Mouse (Mus musculus): ENCODE results near the gene Maml1. TPM values are rescaled to one million over a fixed set of nuclear protein-coding genes. Genes with fewer than 3 reads are reported as not detected.
A peak's percentile ranks its signal among the peaks of the same experiment; 100 is the strongest.

Maml1 gene
- total and polyA plus RNA-seq, 3 experiments, result 20.8 to 27.8 (median 26.8) TPM

DNA sequence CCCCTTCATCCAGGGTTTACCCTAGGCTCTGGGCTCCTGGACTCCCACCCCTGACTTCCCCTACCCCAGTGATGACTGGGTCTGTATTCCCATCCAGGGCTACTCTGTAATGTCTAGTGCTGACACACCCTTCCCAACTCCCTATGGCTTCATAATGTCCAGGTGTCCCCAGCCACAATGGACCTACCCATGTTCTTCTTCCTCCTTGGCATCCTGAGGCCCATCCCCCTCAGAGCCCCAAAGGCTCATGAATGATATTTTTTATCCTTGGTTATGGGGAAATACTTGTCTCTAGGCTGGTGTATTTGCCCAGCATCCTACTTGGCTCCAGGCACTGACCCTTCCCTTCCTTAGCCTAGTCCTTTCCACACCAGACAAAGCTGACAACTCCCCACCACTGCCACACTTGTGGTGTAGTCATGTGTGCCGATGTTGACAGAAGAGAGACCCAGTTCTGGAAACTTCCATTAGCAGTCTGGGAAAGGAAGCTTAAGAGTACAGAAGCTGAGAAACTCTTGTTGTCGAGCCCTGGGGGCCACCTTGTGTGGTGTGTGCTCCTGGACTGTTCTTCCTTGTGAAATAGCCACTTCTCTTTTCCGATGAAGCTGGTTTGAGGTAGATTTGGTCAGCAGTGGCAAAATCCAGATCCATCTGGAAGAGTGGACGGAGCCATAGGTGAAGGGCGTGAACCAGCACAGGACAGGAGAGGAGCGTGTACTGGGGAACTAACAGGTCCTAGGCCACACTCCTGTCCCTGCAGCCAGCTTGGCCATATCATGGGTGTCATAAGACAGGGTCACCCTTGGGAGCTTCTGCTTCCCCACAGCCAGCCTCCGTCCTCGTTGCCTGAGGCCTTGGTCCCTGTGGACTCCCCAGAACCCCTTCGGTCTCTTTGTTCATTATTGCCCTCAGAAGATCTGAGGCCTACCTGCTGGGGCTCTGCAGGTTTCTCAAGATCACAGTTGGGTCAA is 53.0 kb downstream of the Maml1 start:
- DNase-seq, result no peak

DNA sequence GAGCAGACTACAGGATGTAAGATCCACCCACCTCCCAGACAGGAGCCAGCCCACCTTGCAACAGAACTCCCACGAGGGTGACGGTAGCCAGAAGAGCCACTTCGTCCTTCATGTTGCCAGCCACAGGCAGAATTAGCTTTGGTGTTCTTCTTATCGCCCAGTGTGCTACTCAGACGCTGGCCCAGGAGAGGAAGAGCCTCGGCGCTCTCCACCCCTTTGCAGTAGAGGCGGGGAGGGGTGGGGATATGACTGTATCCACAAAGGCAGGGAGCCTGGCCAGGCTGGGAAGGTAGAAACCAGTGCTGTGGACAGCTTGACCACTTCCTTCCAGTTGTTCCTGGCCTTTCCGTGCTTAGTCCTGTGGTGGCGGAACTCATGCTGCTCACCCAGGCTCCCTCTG is 53.8 kb downstream of the Maml1 start, which contains the start of gene Ltc4s:
Ltc4s (minus strand) TSS at position 293 of the 400 bp plus-strand sequence.
- no peak for DNase-seq

DNA sequence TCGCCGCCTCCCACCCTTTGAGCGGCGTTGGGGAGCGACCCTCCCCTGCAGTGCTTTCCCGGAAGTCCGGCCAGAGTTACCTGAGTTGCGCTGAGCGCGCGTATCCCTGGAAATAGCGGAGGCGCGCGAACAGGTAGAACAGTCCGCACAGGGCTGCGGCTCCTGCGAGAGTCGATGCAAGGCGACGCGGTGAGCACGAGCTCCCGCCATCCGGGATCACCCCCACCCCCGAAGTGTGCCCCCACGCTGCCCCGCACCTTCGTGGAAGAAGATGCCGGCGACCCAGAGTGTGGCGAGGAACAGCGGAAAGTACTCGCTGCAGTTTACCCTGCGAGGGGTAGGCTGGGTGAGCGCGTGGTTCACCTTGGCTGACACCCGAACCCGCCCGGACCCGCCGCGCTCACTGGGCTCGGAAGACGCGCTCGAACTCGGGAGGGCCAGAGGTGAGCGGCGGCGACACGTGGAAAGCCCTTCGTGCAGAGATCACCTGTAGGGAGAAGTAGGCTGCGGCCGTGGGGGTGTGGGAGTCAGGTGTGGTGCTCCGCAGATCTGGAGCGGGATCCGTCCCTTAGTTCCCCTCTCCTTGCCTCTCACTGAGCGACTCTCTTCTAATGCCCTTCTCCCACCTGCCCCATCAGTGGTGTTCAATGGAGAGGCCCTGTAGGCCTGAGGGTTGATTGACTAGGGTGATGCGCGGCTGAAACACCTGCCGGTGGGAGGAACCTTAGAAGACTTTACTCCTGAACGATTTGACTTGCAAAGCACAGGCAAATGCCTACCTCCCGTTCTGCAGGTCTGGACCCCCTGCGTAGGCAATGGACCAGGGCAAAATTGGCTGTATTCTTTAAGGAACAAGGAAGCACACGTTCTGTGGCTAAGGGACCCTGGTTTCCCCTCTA is 54.9 kb downstream of the Maml1 start:
- DNase-seq, result peak; percentile 6

GRCm38 (mm10) chr11:50236540-50236936 is 55.6 kb downstream of the Maml1 start:
- DNase-seq, result peak; percentile 94

DNA sequence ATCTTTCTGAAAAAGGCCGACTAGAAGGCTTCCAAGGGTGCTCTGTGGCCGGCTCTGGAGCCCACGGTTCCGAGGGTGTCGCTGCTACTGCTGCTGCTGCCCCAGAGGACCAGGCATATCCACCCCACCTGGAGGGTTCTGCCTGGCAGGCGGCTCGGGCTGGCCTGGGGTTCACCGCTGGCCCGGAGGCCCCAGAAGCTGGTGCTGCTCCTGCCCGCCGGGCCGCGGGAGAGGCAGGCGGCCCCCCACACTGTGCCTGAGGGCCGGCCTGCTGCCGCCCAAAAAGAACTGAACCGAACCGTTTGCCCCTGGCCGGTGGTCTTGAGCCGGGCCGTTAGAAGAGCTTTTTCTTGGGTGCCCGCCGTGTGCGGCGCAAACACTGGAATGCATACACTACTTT is 57.5 kb downstream of the Maml1 start:
- DNase-seq, result no peak

- DNase-seq, result peak; percentile 1
These were observed 58.1 kb downstream of the Maml1 start for GRCm38 (mm10) chr11:50233993-50234392.

DNA sequence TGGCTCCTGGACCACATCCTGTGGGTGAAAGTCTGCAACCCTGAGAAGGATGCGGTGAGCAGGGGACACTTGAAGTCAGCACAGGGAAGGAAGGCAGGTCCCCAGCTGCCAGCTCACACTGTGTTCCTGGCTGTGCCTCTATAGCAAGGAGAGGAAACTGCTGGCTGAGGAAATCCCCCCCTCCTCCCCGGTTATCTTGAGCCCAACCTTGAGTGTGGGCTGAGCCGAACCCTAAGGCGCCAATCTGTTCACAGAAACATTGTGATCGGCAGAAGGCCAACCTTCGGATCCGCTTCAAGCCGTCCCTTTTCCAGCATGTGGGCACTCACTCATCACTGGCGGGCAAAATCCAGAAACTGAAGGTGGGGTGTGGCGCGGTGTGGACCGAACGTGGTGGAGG is 59.1 kb downstream of the Maml1 start:
- peak; percentile 1 for DNase-seq

DNA sequence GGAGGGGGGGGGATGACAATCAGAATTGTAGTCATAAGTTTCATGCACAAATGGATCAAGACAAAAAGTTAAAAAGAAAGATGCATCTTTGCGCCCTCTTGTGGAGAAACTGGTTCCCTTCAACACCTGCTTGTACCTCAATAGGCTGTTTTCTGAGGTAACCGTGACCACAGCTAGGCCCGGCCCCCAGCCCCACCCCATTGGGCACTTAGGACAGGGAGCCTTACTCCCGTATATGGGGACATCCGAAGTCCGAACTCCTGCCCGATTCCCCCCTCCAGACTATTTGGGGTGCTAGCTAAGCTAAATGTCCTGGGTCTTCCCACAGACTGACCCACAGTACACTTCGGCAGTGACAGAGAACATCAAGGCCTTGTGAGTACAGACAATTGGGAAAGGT is 60.7 kb downstream of the Maml1 start:
- DNase-seq, result peak; percentile 55

- peak; percentile 14 for DNase-seq
These were observed 61.4 kb downstream of the Maml1 start for GRCm38 (mm10) chr11:50230481-50231304.

GRCm38 (mm10) chr11:50229252-50229910 is 62.7 kb downstream of the Maml1 start:
- DNase-seq, result peak; percentile 84

DNA sequence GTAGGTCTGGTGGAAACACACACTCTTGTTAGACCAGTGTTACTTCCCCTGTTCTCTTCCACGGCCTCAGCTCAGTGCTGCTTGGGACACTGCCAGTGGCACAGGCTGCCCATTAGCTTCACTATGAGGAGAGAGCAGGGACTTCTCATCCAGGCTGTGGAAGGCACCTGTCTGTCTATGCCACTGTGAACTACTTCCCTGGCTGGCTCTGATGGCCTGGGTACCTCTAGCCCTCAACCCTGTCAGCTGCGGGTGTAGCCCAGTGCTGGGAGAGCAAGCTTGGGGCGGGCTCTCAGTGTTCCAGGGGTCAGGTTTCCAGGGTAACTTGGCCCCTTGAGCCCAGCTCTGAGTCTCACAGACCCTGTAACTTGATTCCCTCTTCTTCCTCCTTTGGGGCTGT is 63.3 kb downstream of the Maml1 start:
- DNase-seq, result peak; percentile 48

GRCm38 (mm10) chr11:50227736-50228135 is 64.4 kb downstream of the Maml1 start:
- DNase-seq, result peak; percentile 11

GRCm38 (mm10) chr11:50227226-50227625 is 64.9 kb downstream of the Maml1 start:
- DNase-seq, result peak; percentile 23

DNA sequence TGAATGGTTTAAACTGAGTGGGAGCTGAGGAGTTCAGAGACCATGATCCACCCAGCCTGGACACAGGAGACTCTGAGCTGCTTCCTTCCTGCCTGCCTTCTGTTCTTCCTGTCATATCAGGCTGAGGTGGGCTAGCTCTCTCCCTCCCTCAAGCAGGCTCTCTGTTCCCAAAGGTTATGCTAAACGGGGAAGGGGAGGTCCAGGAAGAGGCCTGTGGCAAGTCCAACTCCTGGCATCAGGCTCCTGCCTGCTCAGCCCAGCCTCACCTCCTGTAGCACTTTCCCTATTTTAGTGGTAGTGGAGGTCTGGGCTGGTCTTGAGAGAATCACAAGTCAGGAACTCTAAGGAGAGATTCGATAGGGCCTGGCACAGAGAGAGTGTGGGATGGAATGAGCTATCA is 65.7 kb downstream of the Maml1 start:
- peak; percentile 30 for DNase-seq

DNA sequence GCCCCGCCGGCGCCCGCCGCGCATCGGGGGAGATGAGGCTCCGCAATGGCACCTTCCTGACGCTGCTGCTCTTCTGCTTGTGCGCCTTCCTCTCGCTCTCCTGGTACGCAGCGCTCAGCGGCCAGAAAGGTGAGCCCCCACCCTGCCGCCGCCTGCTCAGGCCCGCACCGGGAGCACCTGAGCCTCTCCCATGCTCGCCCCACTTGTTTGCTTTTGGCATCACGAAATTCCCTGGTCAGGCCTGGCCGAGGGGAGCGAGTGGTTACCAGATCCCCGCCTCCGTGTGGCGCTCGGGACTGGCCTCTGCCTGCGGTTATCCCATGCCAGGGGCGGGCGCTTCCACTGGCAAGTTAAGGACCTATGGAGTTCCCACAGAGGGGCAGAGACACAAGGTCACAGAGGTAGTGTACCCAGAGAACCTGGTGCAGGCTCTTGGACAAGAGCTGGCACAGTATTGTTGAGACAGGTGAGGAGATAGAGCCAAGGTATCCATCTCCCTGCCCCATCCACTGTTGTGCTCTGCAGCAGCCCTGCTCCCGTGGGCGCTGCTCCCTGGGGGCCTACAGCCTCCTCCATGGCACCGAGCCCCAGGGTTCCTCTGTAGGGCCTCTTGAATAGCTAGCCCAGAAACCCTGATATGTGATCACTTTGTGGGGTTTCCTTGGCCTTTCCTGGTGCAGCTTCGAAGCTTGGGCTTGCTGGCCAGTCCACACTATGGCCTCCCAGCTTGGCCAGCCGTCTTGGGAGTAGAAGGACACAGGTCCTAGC is 66.3 kb downstream of the Maml1 start:
- peak; percentile 76 for DNase-seq

GRCm38 (mm10) chr11:50224671-50225530 is 67.2 kb downstream of the Maml1 start:
- peak; percentile 96 for DNase-seq

GRCm38 (mm10) chr11:50223783-50224662 is 68.1 kb downstream of the Maml1 start:
- no peak for DNase-seq
